Mouse (Mus musculus) adrenal gland, postnatal 36 days (tissue): ENCODE results near the gene Nid1. TPM values are rescaled to one million over a fixed set of nuclear protein-coding genes. Genes with fewer than 3 reads are reported as not detected.
A peak's percentile ranks its signal among the peaks of the same experiment; 100 is the strongest.

Source experiments
- DNase-seq, 2 experiments: peaks; one replicate each; pipeline ENCODE4 v3.0.0; 2021; ENCODE audit warnings: mixed read lengths in 1 of 2
- total RNA-seq, 2 experiments: library from RNA; stranded (reverse); gene quantifications; 2 replicates each; pipeline ENCODE4 v1.2.3; 2021

The Nid1 gene
- total RNA-seq, 2 experiments from 2014 or later, result 73.4 to 113 TPM

- no peak for DNase-seq
Observed at GRCm38 (mm10) chr13:13546792-13547191, 109.4 kb downstream of the Nid1 start.

- DNase-seq, result no peak
Observed at GRCm38 (mm10) chr13:13547889-13548288, 110.5 kb downstream of the Nid1 start.

- DNase-seq, result no peak
Observed at GRCm38 (mm10) chr13:13548431-13549190, 111.3 kb downstream of the Nid1 start.

GRCm38 (mm10) chr13:13549687-13550660 is 112.6 kb downstream of the Nid1 start:
- peak; percentile 17 to 28 for DNase-seq

- peak; percentile 31 to 42 for DNase-seq
Observed at GRCm38 (mm10) chr13:13552020-13552419, 114.7 kb downstream of the Nid1 start.

- no peak for DNase-seq
Observed at GRCm38 (mm10) chr13:13553660-13554059, 116.3 kb downstream of the Nid1 start.

GRCm38 (mm10) chr13:13555196-13555595 is 117.8 kb downstream of the Nid1 start:
- DNase-seq, result no peak

- DNase-seq, result no peak
Observed at GRCm38 (mm10) chr13:13557001-13557743, 119.8 kb downstream of the Nid1 start.

GRCm38 (mm10) chr13:13558251-13558650 is 120.9 kb downstream of the Nid1 start:
- DNase-seq, result no peak

- no peak for DNase-seq
Observed at GRCm38 (mm10) chr13:13558900-13559299, 121.5 kb downstream of the Nid1 start.

Other genes with a start within 250 kb of the Nid1 start
- 10 to 100 TPM; 35.1 to 48.7 TPM for gene Gpr137b, start 43.5 kb upstream of the Nid1 start, total RNA-seq
- 10 to 100 TPM; 29.4 to 29.7 TPM for gene Lyst, start 152.8 kb downstream of the Nid1 start, total RNA-seq